Mouse (Mus musculus): ENCODE measurements around the gene Blcap.
"Not testable (repeated sequence)": the region's sequence is repeated elsewhere in the genome, so short reads cannot be mapped to it uniquely, and the experiment has no call there.

The Blcap gene

DNA sequence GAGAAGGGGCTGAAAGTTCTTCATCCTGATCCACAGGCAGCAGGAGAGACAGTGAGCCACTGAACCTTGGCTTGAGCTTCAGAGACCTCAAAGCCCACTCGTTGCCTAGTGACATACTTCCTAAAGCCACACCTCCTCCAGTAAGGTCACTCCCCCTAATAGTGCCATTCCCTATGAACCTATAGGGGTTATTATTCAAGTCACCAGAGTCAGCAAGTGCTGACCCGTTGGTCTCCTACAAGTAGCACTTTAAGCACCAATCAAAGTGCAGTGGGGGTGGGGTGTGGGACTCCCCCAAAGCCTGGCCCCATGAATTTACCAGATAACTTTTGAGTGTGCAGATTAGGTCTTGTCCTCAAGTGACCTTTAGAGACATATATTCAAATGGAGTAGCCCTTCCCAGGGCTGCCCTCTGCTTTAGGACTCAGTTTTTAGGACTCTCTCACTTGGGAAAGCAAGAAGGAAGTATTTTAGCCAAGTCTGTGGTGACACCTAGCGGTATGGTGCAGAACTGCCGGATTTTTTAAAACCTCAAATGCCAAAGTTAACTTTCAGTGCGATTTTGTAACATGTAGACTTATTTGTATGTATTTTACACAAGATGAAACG is at the start of gene Blcap:
Blcap (minus strand) TSS at position 51 of the 609 bp plus-strand sequence.
- in situ Hi-C loops (cut with MboI; ENCODE audit: unreplicated experiment in 2 of 2), result loop anchor here (5.0 to 10.0 kb wide), 4 partner anchors 109 to 447 kb away; no protein-coding TSS in a partner anchor

DNA sequence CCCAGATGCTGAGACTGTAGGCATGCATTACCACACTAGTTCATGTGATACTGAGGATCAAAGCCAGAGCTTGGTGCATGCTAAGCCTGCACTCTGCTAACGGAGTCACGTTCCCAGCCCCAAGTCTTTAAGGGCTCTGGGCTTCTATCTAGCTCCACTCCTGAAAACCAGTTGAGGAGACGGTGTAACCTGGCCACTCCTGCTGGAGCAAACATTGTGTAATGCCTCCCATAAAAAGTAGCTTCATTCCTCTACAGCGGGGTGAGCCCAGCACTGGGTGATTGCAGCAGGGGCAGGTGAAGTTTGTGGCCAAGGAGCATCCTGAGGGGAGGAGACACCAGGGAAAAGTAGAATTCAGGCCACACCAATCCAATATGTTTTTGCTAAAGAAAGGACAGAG is 47.3 kb upstream of the Blcap start:
- in situ Hi-C loops (cut with MboI; ENCODE audit: unreplicated experiment in 2 of 2), result no loop called here

DNA sequence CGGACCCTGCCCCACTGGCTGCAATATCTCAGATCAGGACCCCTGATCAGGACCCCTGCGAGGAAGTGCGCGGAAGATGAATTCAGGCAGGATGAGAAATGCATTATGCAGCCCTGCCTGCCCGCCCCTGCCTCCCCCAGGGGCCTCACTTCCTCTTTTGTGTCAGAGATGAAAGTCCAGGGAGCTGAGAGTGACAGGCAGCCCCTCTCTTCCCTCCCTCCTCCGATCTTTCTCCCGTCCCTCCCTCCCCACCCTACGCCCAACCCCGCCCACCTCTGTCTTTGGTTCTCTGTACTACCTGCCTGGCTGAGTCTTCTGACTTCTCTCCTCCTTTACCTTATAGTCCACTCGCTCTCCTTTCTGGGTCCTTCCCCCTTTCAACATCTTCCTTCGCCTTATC is 42.9 kb upstream of the Blcap start:
- in situ Hi-C loops (cut with MboI; ENCODE audit: unreplicated experiment in 2 of 2), result no loop called here

DNA sequence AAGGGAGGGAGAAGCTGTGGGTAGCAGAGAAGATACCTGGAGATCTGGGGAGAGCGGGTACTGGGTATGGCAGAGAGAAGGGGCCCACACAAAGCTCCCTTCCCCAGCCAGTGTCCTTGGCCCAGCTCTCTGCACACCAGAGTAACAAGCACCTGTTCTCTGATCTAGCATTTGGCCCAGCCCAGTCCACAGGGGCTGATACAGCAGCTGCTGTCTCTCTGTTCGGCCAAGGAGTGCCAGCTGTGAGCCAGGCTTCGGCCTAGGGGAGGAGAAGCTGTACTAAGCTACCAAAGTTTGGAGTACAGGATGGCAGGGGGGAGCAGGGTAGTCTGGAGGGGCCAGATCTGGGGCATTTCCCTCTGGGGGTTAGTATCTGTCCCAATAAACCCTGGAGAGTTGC is 40.7 kb upstream of the Blcap start:
- in situ Hi-C loops (cut with MboI; ENCODE audit: unreplicated experiment in 2 of 2), result no loop called here

DNA sequence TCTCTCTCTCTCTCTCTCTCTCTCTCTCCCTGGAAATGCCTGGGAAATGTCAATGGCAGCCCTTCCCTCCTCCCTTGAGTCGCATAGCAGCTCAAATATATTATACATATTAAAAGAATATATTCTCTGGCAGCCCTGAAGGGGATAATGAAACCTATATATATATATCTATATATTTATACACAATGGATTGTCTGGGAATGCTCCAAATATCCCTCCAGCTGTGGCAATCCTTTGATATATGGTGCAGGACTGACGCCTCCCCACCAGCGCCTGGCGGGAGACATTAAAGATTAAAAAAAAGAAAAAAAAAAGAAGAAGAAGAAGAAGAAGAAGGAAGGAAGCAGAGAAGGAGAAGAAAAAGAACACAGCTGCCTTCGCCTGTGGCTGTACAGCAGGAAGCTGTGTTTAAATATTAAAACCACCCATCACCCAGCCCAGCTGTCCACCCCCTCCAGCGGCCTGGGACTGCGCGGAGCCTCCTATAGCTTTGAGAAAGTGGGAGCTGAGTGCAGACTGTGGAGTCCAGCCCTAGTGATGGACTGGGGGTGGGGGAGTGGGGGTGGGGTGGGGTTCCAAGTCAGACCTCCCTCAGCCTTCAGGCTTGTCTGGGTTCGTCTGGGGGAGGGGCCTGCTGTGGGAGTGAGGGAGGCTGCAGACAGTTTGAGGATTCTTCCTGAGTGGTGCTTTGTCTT is 36.6 kb upstream of the Blcap start:
- in situ Hi-C loops (cut with MboI; ENCODE audit: unreplicated experiment in 2 of 2), result loop anchor here (5.0 to 10.0 kb wide), 5 partner anchors 377 to 737 kb away; no protein-coding TSS in a partner anchor

DNA sequence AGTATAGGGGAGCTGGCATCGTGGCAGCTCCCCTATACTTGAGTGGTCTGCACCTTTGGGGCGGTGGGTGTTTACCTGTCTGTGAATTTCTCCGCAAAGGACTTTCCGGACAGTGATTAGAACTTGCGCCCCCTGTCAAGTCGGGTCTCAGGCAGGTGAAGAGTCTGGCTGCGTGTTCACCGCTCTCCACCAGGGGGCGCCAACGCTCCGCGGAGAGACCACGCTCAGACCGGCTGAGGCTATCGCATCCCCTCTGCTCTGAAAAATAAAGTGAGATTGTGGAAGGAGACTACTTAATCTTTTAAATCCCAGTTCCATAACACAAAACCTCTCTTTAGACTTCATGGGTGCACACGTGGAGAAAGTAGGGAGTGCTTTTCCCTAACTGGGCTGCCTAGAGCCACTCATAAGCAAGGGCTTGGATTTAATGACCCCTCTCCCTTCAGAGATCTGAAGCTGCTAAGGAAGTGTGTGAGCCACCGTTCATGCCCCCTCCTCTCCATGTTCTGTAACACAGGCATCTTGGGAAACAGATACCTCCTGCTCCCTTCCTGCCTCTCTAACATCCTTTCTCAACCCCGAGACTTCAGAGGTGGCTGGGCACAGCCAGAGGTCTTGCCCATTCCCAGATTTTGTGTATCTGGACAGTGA is 34.1 kb upstream of the Blcap start:
- in situ Hi-C loops (cut with MboI; ENCODE audit: unreplicated experiment in 2 of 2), result loop anchor here (5.0 to 10.0 kb wide), 5 partner anchors 380 to 740 kb away; no protein-coding TSS in a partner anchor

DNA sequence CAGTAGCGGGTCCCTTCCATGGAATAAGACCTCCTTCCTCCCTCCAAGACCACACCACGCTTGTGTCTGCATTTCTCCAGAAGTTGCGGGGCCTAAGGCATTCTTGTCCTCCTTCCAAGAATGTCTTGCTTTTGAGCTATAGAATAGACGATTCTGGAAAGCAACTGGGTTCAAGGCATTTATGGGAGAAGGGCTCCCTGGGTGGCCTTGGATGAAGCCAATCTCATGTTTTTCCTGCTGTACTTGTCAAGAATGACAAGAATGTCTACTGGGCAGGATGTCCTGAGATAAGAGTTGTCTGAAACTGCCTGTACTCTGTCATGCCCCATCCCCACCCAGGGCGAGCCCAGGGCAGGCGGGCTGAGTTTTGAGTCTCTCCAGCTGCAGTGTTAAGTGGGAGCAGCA is 30.4 kb upstream of the Blcap start:
- in situ Hi-C loops (cut with MboI; ENCODE audit: unreplicated experiment in 2 of 2), result loop anchor here (10.0 kb wide), 2 partner anchors 383 to 743 kb away; no protein-coding TSS in a partner anchor

DNA sequence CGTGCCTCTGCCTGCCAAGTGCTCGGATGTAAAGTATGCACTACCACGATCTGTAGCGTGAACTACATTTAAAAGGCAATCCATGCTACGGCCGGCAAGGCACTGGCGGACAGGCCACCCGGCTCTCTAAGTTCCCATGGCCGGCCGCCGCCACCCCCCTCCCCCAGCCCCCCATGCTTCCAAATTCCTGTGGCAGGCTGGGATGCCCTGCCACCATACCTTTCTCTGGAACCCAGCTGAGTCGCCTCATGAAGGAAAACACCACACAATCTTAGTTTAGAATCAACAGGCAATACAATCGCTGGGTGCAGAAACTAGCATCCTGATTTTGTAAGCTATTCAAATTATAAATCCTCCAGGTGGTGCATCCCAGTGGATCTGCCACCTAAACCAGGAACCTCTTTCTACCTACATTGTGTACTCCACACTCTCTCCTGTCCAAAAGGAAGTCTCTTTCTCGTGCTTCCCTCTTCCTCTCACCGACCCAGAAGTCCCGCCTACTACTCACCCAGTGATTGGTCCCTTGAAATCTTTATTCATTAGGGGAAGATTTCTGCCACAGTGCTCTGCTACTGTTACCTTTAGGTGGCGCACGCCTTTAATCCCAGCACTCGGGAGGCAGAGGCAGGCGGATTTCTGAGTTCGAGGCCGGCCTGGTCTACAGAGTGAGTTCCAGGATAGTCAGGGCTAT is 25.9 kb upstream of the Blcap start:
- in situ Hi-C loops (cut with MboI; ENCODE audit: unreplicated experiment in 2 of 2), result no loop called here

DNA sequence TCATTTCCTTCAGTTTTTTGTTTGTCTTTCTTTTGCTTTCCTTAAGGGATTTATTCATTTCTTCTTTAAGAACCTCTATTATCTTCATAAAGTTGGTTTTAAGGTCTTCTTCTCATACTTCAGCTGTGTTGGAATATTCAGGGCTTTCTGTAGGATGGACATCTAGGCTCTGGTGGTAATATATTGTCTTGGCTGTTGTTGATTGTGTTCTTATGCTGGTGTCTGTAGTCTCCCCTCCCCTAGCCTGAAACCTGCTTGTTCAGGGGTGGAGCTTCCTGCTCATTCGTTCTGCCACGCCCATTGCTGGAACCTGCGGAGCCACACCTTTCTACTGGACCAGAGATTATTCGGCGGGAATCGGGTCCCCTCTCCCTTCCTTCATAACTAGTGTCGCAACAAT is 14.3 kb upstream of the Blcap start:
- in situ Hi-C loops (cut with MboI; ENCODE audit: unreplicated experiment in 2 of 2), result not testable (repeated sequence)

DNA sequence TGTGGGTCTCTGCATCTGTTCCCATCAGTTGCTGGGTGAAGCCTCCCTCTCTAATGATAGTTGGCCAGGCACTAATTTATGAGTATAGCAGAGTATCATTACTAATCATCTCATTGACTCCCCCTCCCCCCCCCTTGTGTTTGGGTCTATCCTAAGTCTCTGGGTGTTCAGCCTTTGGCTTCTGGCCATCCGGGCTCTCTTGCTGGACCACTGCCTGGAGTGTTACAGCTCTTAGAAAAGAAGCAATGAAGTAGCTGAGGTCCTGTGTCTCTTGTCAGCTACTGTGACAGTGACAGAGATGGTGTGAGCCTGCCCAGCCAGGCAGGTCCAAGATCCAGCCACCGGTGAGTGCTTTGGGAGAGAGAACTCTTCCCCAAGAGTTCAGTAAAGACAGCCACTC is 1.7 kb upstream of the Blcap start:
- in situ Hi-C loops (cut with MboI; ENCODE audit: unreplicated experiment in 2 of 2), result loop anchor here (5.0 to 10.0 kb wide), 4 partner anchors 110 to 448 kb away; no protein-coding TSS in a partner anchor

DNA sequence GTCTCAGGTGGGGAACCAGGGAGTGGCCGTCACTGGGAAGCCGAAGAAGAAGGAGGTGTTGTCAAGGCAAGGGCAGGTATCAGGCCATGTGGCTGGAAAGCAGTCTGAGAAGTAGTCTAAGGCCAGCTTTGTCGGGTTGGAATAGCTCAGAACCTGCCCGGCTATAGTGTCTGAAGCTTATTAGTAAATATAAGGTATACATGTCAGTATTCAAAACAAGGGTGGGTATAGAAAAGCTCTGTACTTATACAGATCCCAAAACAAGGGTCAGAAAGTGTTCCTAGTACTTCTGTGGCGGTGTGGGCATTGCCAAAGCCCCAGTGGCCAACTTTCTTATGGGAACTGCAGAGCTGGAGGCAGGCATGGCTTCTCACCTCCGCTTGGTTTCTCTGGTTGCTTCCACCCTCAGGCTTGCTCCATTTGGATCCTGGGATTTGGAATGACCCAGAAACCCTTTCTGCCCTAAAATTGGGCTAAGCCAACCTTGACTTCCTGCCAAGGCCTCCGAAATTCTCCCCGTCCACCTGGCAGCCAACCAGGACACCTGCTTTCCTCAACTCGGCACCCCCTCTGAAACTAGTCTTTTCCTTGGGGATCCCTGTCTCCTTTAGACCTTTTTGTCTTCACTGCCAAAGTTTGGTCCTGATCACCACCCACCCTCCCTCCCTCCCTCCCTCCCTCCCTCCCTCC is 1.1 kb downstream of the Blcap start:
- in situ Hi-C loops (cut with MboI; ENCODE audit: unreplicated experiment in 2 of 2), result loop anchor here (5.0 to 10.0 kb wide), 4 partner anchors 108 to 445 kb away; no protein-coding TSS in a partner anchor

DNA sequence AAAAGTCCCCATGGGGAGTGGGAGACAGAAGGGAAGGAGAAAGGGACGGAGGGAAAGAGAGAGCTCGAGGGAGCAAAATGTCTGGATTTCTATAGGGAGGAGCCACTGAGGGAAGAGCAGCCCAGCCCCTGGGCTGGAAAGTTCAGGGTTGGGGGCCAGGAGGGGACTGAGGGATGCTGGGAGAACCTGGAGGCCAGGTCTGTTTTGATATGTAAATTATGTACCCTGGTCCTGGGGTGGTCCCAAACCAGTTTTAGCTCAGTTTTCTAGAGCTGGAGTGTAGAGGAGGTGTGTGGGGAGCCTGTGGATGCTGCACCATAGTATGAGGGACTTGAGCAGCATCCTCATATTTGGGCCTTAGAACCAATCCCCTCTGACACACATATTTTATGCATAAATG is 2.2 kb downstream of the Blcap start:
- in situ Hi-C loops (cut with MboI; ENCODE audit: unreplicated experiment in 2 of 2), result no loop called here

DNA sequence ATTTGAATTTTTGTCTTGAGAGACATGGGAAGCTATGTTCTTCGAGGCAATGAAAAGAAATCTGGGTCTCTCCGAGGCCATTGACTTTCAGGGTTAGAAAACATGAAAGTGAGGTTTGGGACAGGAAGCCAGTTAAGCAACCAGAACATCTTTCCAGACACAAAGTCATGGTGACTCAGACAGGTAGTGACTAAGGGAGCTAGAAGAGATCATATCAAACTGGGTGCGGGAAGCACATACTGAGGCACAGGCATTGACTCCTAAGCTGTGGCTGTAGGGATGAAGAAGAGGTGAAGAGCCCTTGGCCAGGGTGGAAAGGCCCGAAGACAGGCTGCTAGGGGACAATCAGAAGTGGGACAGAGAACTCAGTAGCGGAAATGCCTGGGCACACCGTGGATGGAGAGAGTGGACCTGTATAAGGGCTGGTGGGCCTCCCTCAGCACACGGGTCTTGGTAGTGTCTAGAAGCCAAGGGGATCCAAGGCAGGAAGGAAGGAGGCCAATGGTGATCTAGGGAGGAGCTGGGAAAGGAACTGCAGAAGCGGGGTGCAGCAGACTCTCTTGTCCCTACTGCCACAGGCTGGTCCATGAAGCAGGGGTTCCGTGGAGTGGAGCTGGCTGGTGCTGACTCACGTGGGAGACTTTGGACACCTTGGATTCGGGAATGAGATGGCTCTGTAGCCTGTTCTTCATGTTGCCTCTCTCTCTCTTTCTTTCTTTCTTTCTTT is 3.7 kb downstream of the Blcap start:
- in situ Hi-C loops (cut with MboI; ENCODE audit: unreplicated experiment in 2 of 2), result no loop called here

DNA sequence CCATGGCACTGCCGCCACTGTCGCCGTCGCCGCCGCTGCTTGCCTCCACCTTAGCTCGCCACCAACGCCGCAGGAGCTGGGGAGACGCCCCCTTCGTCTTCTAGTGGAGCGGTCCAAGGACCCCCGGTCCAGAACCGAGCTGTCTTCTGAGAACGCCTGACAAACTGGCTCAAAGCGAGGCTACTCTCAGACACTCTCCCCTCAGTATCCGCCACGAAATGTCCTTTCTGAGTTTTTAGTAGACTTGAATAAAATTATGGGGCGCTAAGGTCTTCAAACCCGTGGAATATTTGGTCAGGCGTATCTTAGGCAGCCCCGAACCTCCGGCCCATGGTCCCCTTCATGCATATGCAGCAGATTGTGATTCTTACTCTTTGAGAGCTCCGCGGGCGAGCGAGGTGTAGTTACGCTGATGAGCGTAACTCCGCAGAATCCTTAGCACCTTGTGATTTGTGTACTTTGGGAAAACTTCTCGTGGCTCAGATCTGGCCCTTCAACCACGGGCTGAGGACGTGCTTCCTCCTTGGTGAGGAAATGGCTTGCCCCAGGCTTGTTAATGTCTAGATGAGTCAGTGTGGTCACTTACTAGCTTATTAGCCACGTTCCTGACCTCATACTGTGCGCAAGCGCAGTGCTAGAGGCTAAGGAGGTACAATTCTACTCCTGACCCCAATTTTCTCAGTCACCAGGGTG is 4.7 kb downstream of the Blcap start:
- in situ Hi-C loops (cut with MboI; ENCODE audit: unreplicated experiment in 2 of 2), result no loop called here

DNA sequence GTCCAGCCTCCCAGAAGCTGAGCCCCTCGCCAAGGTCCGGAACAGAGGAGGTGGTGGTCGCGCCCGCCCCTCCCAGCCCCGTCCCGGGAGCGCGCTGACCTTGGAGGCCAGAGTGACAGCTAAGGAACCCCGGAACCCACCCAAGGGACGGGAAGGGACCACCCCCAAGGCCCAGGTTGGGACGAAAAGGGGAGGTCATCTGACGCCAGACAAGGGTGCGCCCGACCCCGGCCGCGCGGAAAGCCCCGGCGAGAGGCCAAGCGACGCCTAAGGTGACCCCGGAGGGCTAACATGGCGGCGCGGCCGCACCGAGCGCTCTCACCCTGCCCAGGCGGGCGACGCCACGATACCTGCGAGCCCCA is 5.2 kb downstream of the Blcap start:
- in situ Hi-C loops (cut with MboI; ENCODE audit: unreplicated experiment in 2 of 2), result no loop called here

DNA sequence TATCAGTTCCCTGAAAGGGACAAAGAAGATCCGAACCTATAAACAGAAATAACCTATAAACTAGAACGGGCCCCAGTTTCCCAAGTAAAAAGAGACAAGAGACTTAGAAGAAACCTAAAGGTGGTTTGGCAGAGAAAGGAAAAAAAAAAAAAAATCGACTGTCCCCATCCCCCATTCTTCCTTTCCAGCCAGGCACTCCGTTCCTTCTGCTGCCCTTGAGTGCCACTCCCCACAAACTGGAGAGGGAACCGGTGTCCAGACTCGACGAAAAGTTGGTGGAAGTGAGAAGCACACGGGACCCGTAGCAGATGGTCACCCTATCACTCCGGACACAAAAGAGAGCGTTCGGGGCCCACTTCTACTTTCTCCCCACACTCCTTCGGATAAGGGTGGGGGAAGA is 5.6 kb downstream of the Blcap start:
- in situ Hi-C loops (cut with MboI; ENCODE audit: unreplicated experiment in 2 of 2), result no loop called here

DNA sequence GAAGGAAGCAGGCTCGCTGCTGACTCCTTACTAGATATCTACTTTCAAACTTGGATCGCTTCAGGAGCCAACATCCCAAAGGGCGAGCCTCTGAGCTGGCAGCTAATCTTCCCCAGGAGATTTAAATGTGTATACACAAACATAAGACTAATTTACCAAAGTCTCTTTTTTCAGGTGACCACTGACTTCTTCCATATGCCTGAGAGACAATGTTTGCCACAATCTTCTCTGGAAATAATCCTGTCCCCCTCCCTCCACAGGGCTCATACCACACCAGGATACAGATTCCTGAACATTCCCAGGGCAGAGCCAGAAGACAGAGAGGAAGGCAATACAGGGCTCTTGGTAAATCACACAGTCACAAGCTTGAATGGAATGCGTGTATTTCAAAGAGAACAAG is 6.4 kb downstream of the Blcap start:
- in situ Hi-C loops (cut with MboI; ENCODE audit: unreplicated experiment in 2 of 2), result no loop called here

DNA sequence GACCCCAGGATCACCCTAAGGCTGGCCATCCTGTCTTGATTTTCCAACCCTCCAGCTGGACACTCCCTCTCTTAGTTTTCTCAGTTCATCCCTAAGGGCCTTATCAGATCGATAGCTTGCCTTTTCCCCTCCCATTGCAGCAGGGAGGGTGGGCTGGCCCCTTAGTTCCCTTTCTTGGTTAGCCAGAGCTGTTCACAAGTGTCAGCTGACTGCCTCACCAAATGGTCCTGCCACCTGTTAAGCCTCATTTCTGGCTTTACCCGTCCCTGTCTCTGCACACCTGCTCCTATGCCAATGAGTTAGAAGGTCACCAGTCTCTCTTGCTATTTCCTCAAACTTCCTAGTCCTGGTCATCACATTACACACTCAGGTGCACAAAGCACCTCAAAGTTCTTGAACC is 8.0 kb downstream of the Blcap start:
- in situ Hi-C loops (cut with MboI; ENCODE audit: unreplicated experiment in 2 of 2), result no loop called here

DNA sequence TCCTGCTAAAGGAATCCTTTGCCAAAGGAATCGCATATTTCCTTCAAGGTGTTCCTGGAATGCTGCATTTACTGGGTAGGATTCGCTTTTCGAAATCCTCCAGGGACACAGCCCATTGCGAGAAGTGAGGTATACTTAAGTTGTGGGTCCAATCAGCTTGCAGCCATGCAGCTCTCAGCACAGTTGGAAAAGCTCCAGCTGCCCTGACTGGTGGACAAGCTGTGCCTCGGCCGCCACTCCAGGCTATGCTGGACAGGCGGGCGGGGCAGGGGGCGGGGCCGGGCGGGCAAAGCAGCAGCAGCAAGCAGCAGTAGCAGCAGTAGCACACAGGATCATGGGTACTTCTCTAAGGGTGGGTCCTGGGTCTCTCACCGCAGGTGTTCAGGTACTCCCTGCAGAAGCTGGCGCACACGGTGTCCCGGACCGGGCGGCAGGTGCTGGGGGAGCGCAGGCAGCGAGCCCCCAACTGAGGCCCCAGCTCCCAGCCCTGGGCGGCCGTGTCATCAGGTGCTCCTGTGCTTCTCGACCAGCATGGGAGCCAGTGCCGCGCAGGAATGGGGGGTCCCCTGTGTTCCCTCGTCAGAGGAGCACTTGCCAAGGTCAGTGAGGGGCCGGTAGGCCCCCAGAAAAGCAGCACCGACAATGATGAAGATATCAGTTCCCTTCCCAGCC is 9.8 kb downstream of the Blcap start:
- in situ Hi-C loops (cut with MboI; ENCODE audit: unreplicated experiment in 2 of 2), result no loop called here
